Mouse (Mus musculus): ENCODE measurements around the gene Gas6. TPM values are rescaled to one million over a fixed set of nuclear protein-coding genes. Genes with fewer than 3 reads are reported as not detected.
A peak's percentile ranks its signal among the peaks of the same experiment; 100 is the strongest.

Gene Gas6
- total and polyA plus RNA-seq, 3 experiments, result not detected

- Histone ChIP-seq H3K9me3 (replicated peaks; ENCODE audit: insufficient read depth, low read length) (no peaks in the 10 kb centered on the region), H3K27me3 (ENCODE audit: control insufficient read depth in 1 of 2, insufficient read depth in 2 of 2, low read length in 2 of 2) (no peaks in the 10 kb centered on the region), H3K36me3 (ENCODE audit: control insufficient read depth in 1 of 2, insufficient read depth in 2 of 2, low read length in 2 of 2) (peaks cover 0 to 5% of the 10 kb centered on the region in 2 experiments; a peak in 2 of 4 replicates), H3K4me1 (ENCODE audit: control insufficient read depth in 1 of 2, insufficient read depth in 2 of 2, low read length in 2 of 2) (peaks cover 0 to 12% of the 10 kb centered on the region in 2 experiments; a peak in 2 of 4 replicates), H3K9ac (ENCODE audit: control insufficient read depth, low read depth, low read length, poor library complexity, severe bottlenecking) (no peak overlapping the region), H3K79me2 (ENCODE audit: control insufficient read depth, insufficient read depth, low read length, poor library complexity) (no peaks in the 10 kb centered on the region), H3K27ac (ENCODE audit: control insufficient read depth, low read depth, low read length) (no peak overlapping the region), H3K4me3 (ENCODE audit: control insufficient read depth in 1 of 2, insufficient read depth in 1 of 2, low read depth in 2 of 2, low read length in 2 of 2) (no peak overlapping the region)
- no peak for DNase-seq (ENCODE audit: low read depth, low spot score)
- TF ChIP-seq ZC3H11A (IDR thresholded peaks at IDR 0.05; ENCODE audit: low read depth, low read length) (no peak), NELFE (IDR thresholded peaks at IDR 0.05; ENCODE audit: low read depth, low read length) (no peak), MYB (IDR thresholded peaks at IDR 0.05; ENCODE audit: low read depth, low read length) (no peak), CHD1 (IDR thresholded peaks at IDR 0.05; ENCODE audit: low read depth, low read length) (no peak), E2F4 (IDR thresholded peaks at IDR 0.05; ENCODE audit: borderline replicate concordance, low read depth, low read length) (no peak), USF1 (IDR thresholded peaks at IDR 0.05; ENCODE audit: low read depth, low read length) (no peak), GATA1 (IDR thresholded peaks at IDR 0.05; ENCODE audit: low read depth, low read length) (no peak)
Measured at GRCm38 (mm10) chr8:13506849-13507248, 12.6 kb upstream of the Gas6 start.

- no peak for DNase-seq (ENCODE audit: low read depth, low spot score)
- Histone ChIP-seq H3K79me2 (ENCODE audit: control insufficient read depth, insufficient read depth, low read length, poor library complexity) (no peaks in the 10 kb centered on the region), H3K4me1 (ENCODE audit: control insufficient read depth in 1 of 2, insufficient read depth in 2 of 2, low read length in 2 of 2) (peaks cover 0 to 12% of the 10 kb centered on the region in 2 experiments; a peak in 2 of 4 replicates), H3K27ac (ENCODE audit: control insufficient read depth, low read depth, low read length) (no peak overlapping the region), H3K4me3 (ENCODE audit: control insufficient read depth in 1 of 2, insufficient read depth in 1 of 2, low read depth in 2 of 2, low read length in 2 of 2) (no peak overlapping the region), H3K27me3 (ENCODE audit: control insufficient read depth in 1 of 2, insufficient read depth in 2 of 2, low read length in 2 of 2) (no peaks in the 10 kb centered on the region), H3K9me3 (replicated peaks; ENCODE audit: insufficient read depth, low read length) (no peaks in the 10 kb centered on the region), H3K9ac (ENCODE audit: control insufficient read depth, low read depth, low read length, poor library complexity, severe bottlenecking) (no peak overlapping the region), H3K36me3 (ENCODE audit: control insufficient read depth in 1 of 2, insufficient read depth in 2 of 2, low read length in 2 of 2) (peaks cover 0 to 5% of the 10 kb centered on the region in 2 experiments; a peak in 2 of 4 replicates)
- no peak for TF ChIP-seq ZMIZ1 (IDR thresholded peaks at IDR 0.05; ENCODE audit: low read depth, low read length)
- TF ChIP-seq RAD21 (IDR thresholded peaks at IDR 0.05; ENCODE audit: low read depth, low read length), result no peak
- TF ChIP-seq TCF12 (IDR thresholded peaks at IDR 0.05; ENCODE audit: low read depth, low read length), result no peak
Measured at GRCm38 (mm10) chr8:13504894-13505674, 10.8 kb upstream of the Gas6 start.

- Histone ChIP-seq H3K27ac (ENCODE audit: control insufficient read depth, low read depth, low read length) (no peak overlapping the region), H3K9ac (ENCODE audit: control insufficient read depth, low read depth, low read length, poor library complexity, severe bottlenecking) (no peak overlapping the region), H3K4me1 (ENCODE audit: control insufficient read depth in 1 of 2, insufficient read depth in 2 of 2, low read length in 2 of 2) (peaks cover 0 to 12% of the 10 kb centered on the region in 2 experiments; a peak in 2 of 4 replicates), H3K27me3 (ENCODE audit: control insufficient read depth in 1 of 2, insufficient read depth in 2 of 2, low read length in 2 of 2) (no peaks in the 10 kb centered on the region), H3K79me2 (ENCODE audit: control insufficient read depth, insufficient read depth, low read length, poor library complexity) (no peaks in the 10 kb centered on the region), H3K9me3 (replicated peaks; ENCODE audit: insufficient read depth, low read length) (no peaks in the 10 kb centered on the region), H3K4me3 (ENCODE audit: control insufficient read depth in 1 of 2, insufficient read depth in 1 of 2, low read depth in 2 of 2, low read length in 2 of 2) (no peak overlapping the region), H3K36me3 (ENCODE audit: control insufficient read depth in 1 of 2, insufficient read depth in 2 of 2, low read length in 2 of 2) (peaks cover 0 to 5% of the 10 kb centered on the region in 2 experiments; a peak in 2 of 4 replicates)
- DNase-seq (ENCODE audit: low read depth, low spot score), result peak; percentile 77
- TF ChIP-seq JUND (IDR thresholded peaks at IDR 0.05; ENCODE audit: low read depth, low read length), result no peak
- TF ChIP-seq USF1 (IDR thresholded peaks at IDR 0.05; ENCODE audit: low read depth, low read length), result no peak
- TF ChIP-seq MAX (IDR thresholded peaks at IDR 0.05; ENCODE audit: low read length), result no peak
- TF ChIP-seq RAD21 (IDR thresholded peaks at IDR 0.05; ENCODE audit: low read depth, low read length), result no peak
- peak; percentile 95 for TF ChIP-seq ZNF384 (IDR thresholded peaks at IDR 0.05; ENCODE audit: low read depth, low read length)
- TF ChIP-seq CHD1 (IDR thresholded peaks at IDR 0.05; ENCODE audit: low read depth, low read length), result no peak
- TF ChIP-seq GATA1 (IDR thresholded peaks at IDR 0.05; ENCODE audit: low read depth, low read length), result peak; percentile 50; the same call in 1 of the 2 replicates
- no peak for TF ChIP-seq ZMIZ1 (IDR thresholded peaks at IDR 0.05; ENCODE audit: low read depth, low read length)
- TF ChIP-seq ETS1 (IDR thresholded peaks at IDR 0.05; ENCODE audit: low read depth, low read length), result peak; percentile 22; the same call in 1 of the 2 replicates
- peak in 1 of 2 experiments; percentile 61; a peak in 2 of 4 replicates for TF ChIP-seq EP300 (IDR thresholded peaks at IDR 0.05; ENCODE audit: low read depth in 1 of 2, low read length in 2 of 2)
- TF ChIP-seq TCF12 (IDR thresholded peaks at IDR 0.05; ENCODE audit: low read depth, low read length), result no peak
Measured at GRCm38 (mm10) chr8:13503936-13504606, 9.8 kb upstream of the Gas6 start.

Data from MEL (cell line).